Mouse (Mus musculus) ES-Bruce4 (cell line): ENCODE data around the gene Lysmd4.

Experiments
- CTCF ChIP-seq: IDR thresholded peaks from one replicate; pipeline ENCODE4 v1.8.1; 2011; ENCODE audit warnings: low read depth, low read length
- EP300 ChIP-seq: IDR thresholded peaks from 2 replicates; pipeline ENCODE4 v1.6.1; 2011; ENCODE audit warnings: low read depth, low read length; ENCODE audit not compliant: insufficient read depth
- POLR2A ChIP-seq: IDR thresholded peaks from one replicate; pipeline ENCODE4 v1.8.1; 2011; ENCODE audit warnings: low read length; ENCODE audit not compliant: insufficient read depth

GRCm38 (mm10) chr7:67310151-67310550 lies 87.8 kb downstream of the Lysmd4 start:
- TF ChIP-seq CTCF (no peak), POLR2A (no peak), EP300 (no peak)
